Mouse (Mus musculus): ENCODE data around the gene Igfbp6. TPM values are rescaled to one million over a fixed set of nuclear protein-coding genes. Genes with fewer than 3 reads are reported as not detected.

Igfbp6 gene
- polyA plus RNA-seq, 1 experiment = 18.5 TPM

DNA sequence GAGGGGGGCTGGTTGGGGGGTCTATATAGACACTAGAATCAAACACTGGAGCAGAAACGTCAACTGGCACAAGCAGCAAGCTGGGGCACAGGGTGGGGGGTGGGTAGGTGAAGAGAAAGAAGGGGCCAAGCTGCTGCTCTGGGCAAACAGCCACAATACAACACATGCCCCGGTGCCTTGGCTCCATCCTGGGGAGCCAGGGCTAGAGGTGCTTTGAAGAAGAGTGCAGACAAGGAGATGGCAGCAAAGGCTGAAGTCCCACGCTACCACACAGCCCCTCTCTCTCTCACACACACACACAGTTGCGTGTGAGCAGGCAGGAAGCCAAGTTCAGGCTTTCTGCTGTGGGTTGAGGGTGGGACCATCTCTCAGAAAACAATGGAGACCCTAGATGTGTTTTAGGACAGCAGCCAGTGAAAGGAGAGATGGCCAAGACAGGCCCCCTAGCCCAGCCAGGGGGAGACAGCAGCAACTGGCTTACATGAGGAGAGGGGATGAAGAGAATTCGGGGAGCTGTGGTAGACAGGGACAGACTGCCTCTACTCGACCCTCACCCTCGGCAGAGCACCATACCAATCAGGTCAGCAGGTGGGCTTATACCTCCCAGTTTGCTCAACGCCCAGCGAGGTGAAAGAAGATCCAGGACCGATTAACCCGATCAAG is 27.3 kb upstream of the Igfbp6 start:
- DNase-seq = no peak
- H3K4me1 ChIP-seq (ENCODE audit: control insufficient read depth, insufficient read depth, low read length) = no peaks in the 10 kb centered on the region
- WGBS = 71% methylated on average over 11 of the region's 11 CpGs
- no peak overlapping the region for H3K4me3 ChIP-seq (ENCODE audit: insufficient read depth, low read depth, low read length)
- no peak for TF ChIP-seq POLR2A (IDR thresholded peaks at IDR 0.05; ENCODE audit: low read depth, low read length)
- TF ChIP-seq CTCF (conservative IDR thresholded peaks at IDR 0.05; ENCODE audit: insufficient read depth, insufficient read length, low read depth, low read length) = no peak
- no peak overlapping the region for H3K27ac ChIP-seq (ENCODE audit: insufficient read depth, low read depth, low read length)
- H3K27me3 ChIP-seq (replicated peaks; ENCODE audit: control insufficient read depth, insufficient read depth, low read length) = no peaks in the 10 kb centered on the region
- peaks cover 9% of the 10 kb centered on the region for H3K36me3 ChIP-seq (ENCODE audit: control insufficient read depth, insufficient read depth, low read length)

DNA sequence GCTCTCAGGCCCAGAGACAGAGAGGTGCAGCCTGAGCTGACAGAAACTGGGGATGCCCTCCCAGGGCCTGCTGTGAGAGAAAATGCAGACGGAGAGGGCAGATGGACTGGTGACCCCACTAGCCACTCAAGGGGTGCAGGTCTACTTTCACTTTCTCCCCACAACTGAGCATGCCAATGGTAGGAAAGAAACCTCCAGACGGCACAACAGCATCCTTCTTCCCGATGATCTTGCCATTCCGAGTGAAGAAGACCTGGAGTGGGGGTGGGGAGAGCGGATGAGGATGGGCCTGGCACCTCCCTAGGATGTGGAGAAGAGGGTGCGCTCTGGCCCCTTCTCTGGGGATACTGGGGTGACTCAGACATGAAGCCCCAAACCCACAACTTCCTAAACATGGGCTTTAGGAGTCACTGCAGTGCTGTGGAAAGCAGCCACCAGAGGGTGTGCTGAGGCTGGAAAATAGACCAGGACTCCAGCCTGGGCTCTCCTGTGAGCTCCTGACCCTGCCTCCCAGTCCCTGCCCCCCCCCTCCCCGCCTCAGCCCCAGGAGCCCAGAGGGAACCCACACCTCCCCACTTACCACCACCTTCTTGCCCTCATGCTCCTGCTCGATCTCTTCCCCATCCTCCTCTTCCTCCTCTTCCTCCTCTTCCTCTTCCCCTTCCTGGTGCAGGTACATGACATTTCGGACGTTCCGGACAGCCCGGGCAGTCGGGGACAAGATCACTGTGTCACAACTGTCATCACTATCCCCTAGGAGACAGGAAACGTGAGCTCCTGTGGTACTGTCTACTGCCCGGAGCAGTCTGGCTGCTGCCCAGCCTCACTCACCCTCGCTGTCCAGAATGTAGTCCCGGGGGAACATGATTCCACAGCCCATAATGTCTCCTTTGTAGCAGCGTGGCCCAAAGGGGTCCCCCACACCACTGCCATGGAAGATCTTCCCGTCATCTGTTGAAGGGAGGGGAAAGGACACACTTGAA is 26.4 kb upstream of the Igfbp6 start:
- 63% methylated on average over 19 of the region's 19 CpGs for WGBS
- Histone ChIP-seq H3K36me3 (ENCODE audit: control insufficient read depth, insufficient read depth, low read length) (peaks cover 6% of the 10 kb centered on the region), H3K4me1 (ENCODE audit: control insufficient read depth, insufficient read depth, low read length) (no peaks in the 10 kb centered on the region), H3K27me3 (replicated peaks; ENCODE audit: control insufficient read depth, insufficient read depth, low read length) (no peaks in the 10 kb centered on the region), H3K27ac (ENCODE audit: insufficient read depth, low read depth, low read length) (no peak overlapping the region), H3K4me3 (ENCODE audit: insufficient read depth, low read depth, low read length) (no peak overlapping the region)
- DNase-seq = peak; percentile 76
- TF ChIP-seq POLR2A (IDR thresholded peaks at IDR 0.05; ENCODE audit: low read depth, low read length) = no peak
- TF ChIP-seq CTCF (conservative IDR thresholded peaks at IDR 0.05; ENCODE audit: insufficient read depth, insufficient read length, low read depth, low read length) = peak; percentile 57

DNA sequence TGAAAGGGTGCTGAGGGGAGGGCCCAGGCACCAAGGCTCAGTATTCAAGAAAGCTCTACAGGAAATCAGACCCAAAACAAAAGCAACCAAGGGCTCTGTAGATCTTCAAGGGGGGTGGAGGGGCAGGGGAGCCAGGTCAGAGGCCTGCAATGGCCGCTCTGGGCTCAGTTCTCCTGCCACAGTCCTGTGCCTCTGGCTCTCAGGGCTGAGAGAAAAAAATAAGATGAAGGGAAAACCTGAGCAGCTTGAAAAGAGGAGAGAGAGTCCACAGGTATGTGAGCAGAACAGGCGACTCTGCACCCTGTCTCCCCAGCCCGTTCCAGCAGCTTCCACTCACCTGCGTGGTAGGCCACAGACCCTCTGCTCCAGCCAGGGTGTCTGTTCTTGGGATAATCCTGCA is 25.6 kb upstream of the Igfbp6 start:
- Histone ChIP-seq H3K27me3 (replicated peaks; ENCODE audit: control insufficient read depth, insufficient read depth, low read length) (no peaks in the 10 kb centered on the region), H3K4me1 (ENCODE audit: control insufficient read depth, insufficient read depth, low read length) (no peaks in the 10 kb centered on the region), H3K36me3 (ENCODE audit: control insufficient read depth, insufficient read depth, low read length) (peaks cover 4% of the 10 kb centered on the region), H3K27ac (ENCODE audit: insufficient read depth, low read depth, low read length) (no peak overlapping the region), H3K4me3 (ENCODE audit: insufficient read depth, low read depth, low read length) (no peak overlapping the region)
- TF ChIP-seq POLR2A (IDR thresholded peaks at IDR 0.05; ENCODE audit: low read depth, low read length) (no peak), CTCF (conservative IDR thresholded peaks at IDR 0.05; ENCODE audit: insufficient read depth, insufficient read length, low read depth, low read length) (no peak)
- no peak for DNase-seq
- WGBS = 93% methylated on average over 4 of the region's 4 CpGs

DNA sequence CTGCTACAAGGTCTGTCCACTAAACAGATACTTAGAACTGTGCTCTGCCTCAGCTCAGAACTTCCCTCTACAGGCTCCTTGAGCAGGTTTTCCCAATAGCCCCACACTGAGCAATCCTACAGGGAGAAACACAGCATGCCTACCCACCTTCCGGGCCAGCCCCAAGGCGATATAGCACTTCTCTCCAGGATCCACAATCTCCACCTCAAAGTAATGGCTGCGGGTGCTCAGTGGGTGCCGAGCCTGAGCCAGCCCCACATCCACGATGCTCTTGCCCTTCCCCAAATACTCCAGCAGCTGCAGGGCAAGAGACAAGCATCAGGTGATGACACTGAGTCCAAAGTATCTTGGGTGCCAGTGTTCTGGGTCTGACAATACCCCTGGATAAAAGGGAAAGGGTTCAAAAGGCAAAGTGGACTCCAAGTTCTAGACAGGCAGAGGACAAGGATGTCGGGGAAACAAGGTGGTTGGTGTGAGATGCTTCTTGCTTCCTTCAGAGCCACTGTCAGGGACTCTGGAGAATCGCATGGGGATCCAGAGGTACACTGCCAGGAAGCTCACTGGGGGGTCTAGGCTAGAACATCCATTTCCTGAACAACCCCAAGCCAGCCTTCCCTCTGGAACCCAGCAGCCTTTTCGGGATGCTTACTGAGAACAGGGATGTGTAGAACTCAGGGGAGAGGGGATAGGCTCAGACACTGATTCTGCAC is 24.9 kb upstream of the Igfbp6 start:
- WGBS = 71% methylated on average over 8 of the region's 8 CpGs
- H3K4me3 ChIP-seq (ENCODE audit: insufficient read depth, low read depth, low read length) = no peak overlapping the region
- no peaks in the 10 kb centered on the region for H3K4me1 ChIP-seq (ENCODE audit: control insufficient read depth, insufficient read depth, low read length)
- no peak for DNase-seq
- TF ChIP-seq POLR2A (IDR thresholded peaks at IDR 0.05; ENCODE audit: low read depth, low read length) = no peak
- no peak for TF ChIP-seq CTCF (conservative IDR thresholded peaks at IDR 0.05; ENCODE audit: insufficient read depth, insufficient read length, low read depth, low read length)
- H3K27ac ChIP-seq (ENCODE audit: insufficient read depth, low read depth, low read length) = no peak overlapping the region
- peaks cover 4% of the 10 kb centered on the region for H3K36me3 ChIP-seq (ENCODE audit: control insufficient read depth, insufficient read depth, low read length)
- H3K27me3 ChIP-seq (replicated peaks; ENCODE audit: control insufficient read depth, insufficient read depth, low read length) = no peaks in the 10 kb centered on the region

DNA sequence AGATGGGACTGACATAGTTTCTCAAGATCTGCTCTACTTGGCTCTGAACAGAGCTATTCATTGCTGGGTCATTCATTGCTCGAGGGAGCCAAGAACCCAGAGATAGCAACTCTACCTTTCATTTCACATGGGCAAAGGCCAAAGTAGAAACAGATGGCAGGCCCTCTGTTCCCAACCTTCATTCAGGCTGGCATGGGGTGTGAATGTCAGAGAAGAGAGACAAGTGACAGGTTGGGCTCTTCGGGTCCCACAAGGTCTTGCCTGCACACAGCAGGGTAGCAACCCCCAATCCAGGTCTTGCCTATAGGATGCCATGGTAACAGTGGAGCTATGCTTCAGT is 24.4 kb upstream of the Igfbp6 start:
- H3K27me3 ChIP-seq (replicated peaks; ENCODE audit: control insufficient read depth, insufficient read depth, low read length) = no peaks in the 10 kb centered on the region
- H3K27ac ChIP-seq (ENCODE audit: insufficient read depth, low read depth, low read length) = no peak overlapping the region
- no peak for TF ChIP-seq POLR2A (IDR thresholded peaks at IDR 0.05; ENCODE audit: low read depth, low read length)
- TF ChIP-seq CTCF (conservative IDR thresholded peaks at IDR 0.05; ENCODE audit: insufficient read depth, insufficient read length, low read depth, low read length) = no peak
- 67% methylated on average over 2 of the region's 2 CpGs for WGBS
- H3K36me3 ChIP-seq (ENCODE audit: control insufficient read depth, insufficient read depth, low read length) = peaks cover 2% of the 10 kb centered on the region
- no peak for DNase-seq
- no peak overlapping the region for H3K4me3 ChIP-seq (ENCODE audit: insufficient read depth, low read depth, low read length)
- no peaks in the 10 kb centered on the region for H3K4me1 ChIP-seq (ENCODE audit: control insufficient read depth, insufficient read depth, low read length)

DNA sequence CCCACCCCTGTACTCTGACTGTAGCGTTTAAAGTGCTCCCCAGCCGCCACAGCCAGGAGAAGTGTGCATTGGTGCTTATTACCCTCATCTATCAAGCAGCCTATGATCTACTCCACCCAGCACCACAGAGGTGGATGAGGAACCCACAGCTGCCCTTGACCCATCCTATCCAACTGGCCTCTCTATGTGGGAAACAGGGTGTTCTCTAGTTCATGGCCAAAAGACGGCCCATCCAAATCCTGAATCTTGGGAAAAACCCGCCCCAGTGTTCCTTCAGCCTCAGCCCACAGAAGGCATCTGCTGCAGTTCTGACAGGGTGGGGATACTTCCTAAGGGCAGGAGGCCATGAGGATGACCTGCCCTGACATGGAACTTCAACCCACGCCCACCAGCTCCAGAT is 23.6 kb upstream of the Igfbp6 start:
- no peak for TF ChIP-seq CTCF (conservative IDR thresholded peaks at IDR 0.05; ENCODE audit: insufficient read depth, insufficient read length, low read depth, low read length)
- no peak for TF ChIP-seq POLR2A (IDR thresholded peaks at IDR 0.05; ENCODE audit: low read depth, low read length)
- 72% methylated on average over 5 of the region's 5 CpGs for WGBS

More for the DNA sequence above, 23.6 kb upstream of the Igfbp6 start:
- no peaks in the 10 kb centered on the region for H3K27me3 ChIP-seq (replicated peaks; ENCODE audit: control insufficient read depth, insufficient read depth, low read length)
- peaks cover 2% of the 10 kb centered on the region for H3K36me3 ChIP-seq (ENCODE audit: control insufficient read depth, insufficient read depth, low read length)
- DNase-seq = peak; percentile 59
- no peak overlapping the region for H3K27ac ChIP-seq (ENCODE audit: insufficient read depth, low read depth, low read length)
- no peaks in the 10 kb centered on the region for H3K4me1 ChIP-seq (ENCODE audit: control insufficient read depth, insufficient read depth, low read length)
- no peak overlapping the region for H3K4me3 ChIP-seq (ENCODE audit: insufficient read depth, low read depth, low read length)
